Mouse (Mus musculus): Measurements from ENCODE around the gene Cirbp.

- peak; percentile 100 for TF ChIP-seq POLR2A (IDR thresholded peaks at IDR 0.05; ENCODE audit: control insufficient read depth, low read depth, low read length)
- no peak for TF ChIP-seq CTCF (IDR thresholded peaks at IDR 0.05; ENCODE audit: control insufficient read depth, insufficient read depth, insufficient replicate concordance, low read depth, low read length)
Measured at GRCm38 (mm10) chr10:80167460-80168037, 1.8 kb downstream of the Cirbp start.

Measured in testis, adult 2 months (tissue).